Mouse (Mus musculus): Measurements from ENCODE around the gene Zbtb17. TPM values are rescaled to one million over a fixed set of nuclear protein-coding genes. Genes with fewer than 3 reads are reported as not detected.

Zbtb17 gene
- polyA plus RNA-seq, 1 experiment from 2014 or later = 30.6 TPM

DNA sequence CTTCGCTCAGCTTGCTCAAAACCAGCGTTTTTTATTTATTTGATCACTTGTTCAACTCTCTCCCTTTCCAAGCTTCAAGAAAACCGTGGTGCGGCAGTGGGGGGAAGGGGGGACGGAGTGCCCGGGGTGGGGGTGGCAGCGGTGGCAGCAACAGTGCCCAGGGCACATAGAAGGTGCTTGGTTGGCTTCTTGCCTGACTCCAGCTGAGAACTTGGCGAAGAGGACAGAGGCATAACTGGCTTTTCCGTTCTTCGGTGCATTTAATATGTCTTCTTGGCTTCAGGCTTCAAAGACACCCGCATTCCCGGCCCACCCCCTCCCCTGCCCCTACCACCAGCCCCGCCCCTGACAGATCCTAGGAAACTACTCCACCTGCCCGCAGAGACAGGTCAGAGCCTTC, 11.8 kb upstream of the Zbtb17 start:
- no peaks in the 10 kb centered on the region for H3K9me3 ChIP-seq (ENCODE audit: low read depth, low read length)
- DNase-seq (no peak), ATAC-seq (ENCODE audit: insufficient read depth) (no peak)
- H3K27ac ChIP-seq (ENCODE audit: low read depth) = no peak overlapping the region
- no peak for TF ChIP-seq CTCF (IDR thresholded peaks at IDR 0.05; ENCODE audit: low read depth)
- 0 out of 2 replicates have a peak, but pooled peaks cover under 1% of the 10 kb centered on the region for H3K4me1 ChIP-seq (ENCODE audit: insufficient read depth)
- no peaks in the 10 kb centered on the region for H3K27me3 ChIP-seq (ENCODE audit: insufficient read depth, low read length)
- WGBS = 43% methylated on average over 14 of the region's 14 CpGs
- H3K36me3 ChIP-seq (ENCODE audit: insufficient read depth) = no peaks in the 10 kb centered on the region
- H3K4me3 ChIP-seq (ENCODE audit: low read depth, low read length) = no peak overlapping the region
- H3K4me2 ChIP-seq = no peak overlapping the region
- no peak overlapping the region for H3K9ac ChIP-seq

DNA sequence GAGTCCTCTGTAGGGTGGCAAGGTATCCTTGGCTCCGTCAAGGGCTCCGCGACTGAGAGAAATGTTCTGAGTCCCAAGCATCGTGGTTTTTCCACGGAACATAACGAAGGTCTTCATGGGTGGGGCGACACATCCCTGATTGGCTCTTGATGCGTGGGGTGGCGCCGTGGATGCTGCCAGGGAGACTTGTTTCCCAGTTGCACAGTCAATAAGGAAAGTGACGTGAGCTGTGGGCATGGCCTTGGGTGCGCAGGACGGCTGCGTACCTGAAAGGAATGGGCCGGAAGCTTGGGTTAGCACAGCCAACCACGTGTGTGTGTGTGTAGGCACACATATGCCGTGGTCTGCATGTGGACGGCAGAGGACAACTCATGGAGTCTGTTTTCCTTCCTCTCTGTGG, 11.3 kb upstream of the Zbtb17 start:
- no peaks in the 10 kb centered on the region for H3K4me1 ChIP-seq (ENCODE audit: insufficient read depth)
- ATAC-seq (ENCODE audit: insufficient read depth) (no peak), DNase-seq (no peak)
- H3K9ac ChIP-seq = no peak overlapping the region
- H3K27me3 ChIP-seq (ENCODE audit: insufficient read depth, low read length) = no peaks in the 10 kb centered on the region
- H3K27ac ChIP-seq (ENCODE audit: low read depth) = no peak overlapping the region
- no peak overlapping the region for H3K4me3 ChIP-seq (ENCODE audit: low read depth, low read length)
- H3K9me3 ChIP-seq (ENCODE audit: low read depth, low read length) = no peaks in the 10 kb centered on the region
- 78% methylated on average over 18 of the region's 18 CpGs for WGBS
- H3K4me2 ChIP-seq = no peak overlapping the region
- no peaks in the 10 kb centered on the region for H3K36me3 ChIP-seq (ENCODE audit: insufficient read depth)
- TF ChIP-seq CTCF (IDR thresholded peaks at IDR 0.05; ENCODE audit: low read depth) = no peak

DNA sequence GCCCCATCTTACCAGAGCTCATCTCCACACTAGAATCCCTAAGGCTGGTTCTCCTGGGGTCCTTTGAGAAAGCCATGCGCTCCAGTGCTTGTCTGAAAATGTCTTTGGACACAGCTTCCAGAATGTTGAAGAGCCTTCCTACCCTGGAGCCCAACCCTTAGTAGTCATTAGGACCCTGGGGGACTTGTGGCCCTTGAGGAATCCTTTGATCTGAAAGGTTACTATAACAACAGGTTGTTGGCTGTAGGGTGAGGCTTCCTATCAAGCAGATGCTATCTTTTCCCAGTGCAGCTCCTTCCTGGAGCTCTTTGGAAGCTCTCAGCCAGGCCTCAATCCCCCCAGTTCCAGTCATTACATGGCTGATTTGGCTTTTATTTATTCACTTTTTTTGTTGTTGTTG, 8.5 kb upstream of the Zbtb17 start, which contains the start of gene Srarp:
Gene Srarp, minus strand, starts transcription at position 132 of the 400 bp plus-strand sequence.
- no peaks in the 10 kb centered on the region for H3K27me3 ChIP-seq (ENCODE audit: insufficient read depth, low read length)
- no peaks in the 10 kb centered on the region for H3K4me1 ChIP-seq (ENCODE audit: insufficient read depth)
- H3K9ac ChIP-seq = no peak within 1 kb of the TSS
- no peaks in the 10 kb centered on the region for H3K36me3 ChIP-seq (ENCODE audit: insufficient read depth)
- H3K9me3 ChIP-seq (ENCODE audit: low read depth, low read length) = no peaks in the 10 kb centered on the region
- ATAC-seq (ENCODE audit: insufficient read depth) (no peak), DNase-seq (no peak)
- 60% methylated on average over 1 of the region's 1 CpGs for WGBS
- H3K4me3 ChIP-seq (ENCODE audit: low read depth, low read length) = no peak within 1 kb of the TSS
- TF ChIP-seq CTCF (IDR thresholded peaks at IDR 0.05; ENCODE audit: low read depth) = no peak
- no peak within 1 kb of the TSS for H3K4me2 ChIP-seq
- H3K27ac ChIP-seq (ENCODE audit: low read depth) = no peak within 1 kb of the TSS

DNA sequence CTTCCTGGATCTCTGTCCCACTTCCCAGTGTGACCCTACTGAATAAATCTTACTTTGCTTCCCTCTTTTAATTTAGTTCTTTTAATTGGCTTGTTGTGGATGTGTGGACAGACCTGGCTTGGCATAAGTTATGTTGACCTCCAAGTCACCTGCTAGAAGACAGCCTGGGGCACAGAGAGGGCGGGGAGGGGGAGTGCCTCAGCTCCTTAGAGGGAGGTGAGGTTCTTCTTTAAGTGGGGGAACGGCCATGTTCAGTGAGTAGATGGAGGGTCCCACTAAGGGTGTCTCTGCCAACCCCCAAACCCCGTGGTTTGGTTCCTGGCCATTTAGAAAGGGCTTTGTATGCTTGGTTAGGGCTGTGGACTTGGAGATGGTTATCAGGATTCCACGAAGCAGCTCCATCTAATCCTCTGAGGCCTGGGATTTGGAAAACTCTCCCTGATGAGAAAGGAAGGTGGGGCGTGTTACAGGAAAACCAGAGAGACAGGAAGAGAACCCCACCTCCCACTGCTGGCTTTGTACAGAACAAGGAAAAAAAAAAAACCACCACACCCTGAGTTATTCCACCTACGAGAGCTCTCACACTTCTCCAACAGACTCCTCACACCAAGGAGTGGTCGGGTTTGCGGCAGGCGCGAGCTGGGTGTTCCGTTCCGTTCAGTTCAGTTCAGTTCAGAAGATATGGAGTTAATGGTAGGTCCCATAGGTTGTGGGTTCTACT, 5.2 kb upstream of the Zbtb17 start:
- ATAC-seq (ENCODE audit: insufficient read depth) (no peak), DNase-seq (no peak)
- WGBS = 78% methylated on average over 12 of the region's 12 CpGs
- no peak for TF ChIP-seq CTCF (IDR thresholded peaks at IDR 0.05; ENCODE audit: low read depth)
- Histone ChIP-seq H3K27me3 (ENCODE audit: insufficient read depth, low read length) (no peaks in the 10 kb centered on the region), H3K4me2 (no peak overlapping the region), H3K27ac (ENCODE audit: low read depth) (no peak overlapping the region), H3K4me1 (ENCODE audit: insufficient read depth) (no peaks in the 10 kb centered on the region), H3K9me3 (ENCODE audit: low read depth, low read length) (no peaks in the 10 kb centered on the region), H3K4me3 (ENCODE audit: low read depth, low read length) (no peak overlapping the region), H3K36me3 (ENCODE audit: insufficient read depth) (no peaks in the 10 kb centered on the region), H3K9ac (no peak overlapping the region)

DNA sequence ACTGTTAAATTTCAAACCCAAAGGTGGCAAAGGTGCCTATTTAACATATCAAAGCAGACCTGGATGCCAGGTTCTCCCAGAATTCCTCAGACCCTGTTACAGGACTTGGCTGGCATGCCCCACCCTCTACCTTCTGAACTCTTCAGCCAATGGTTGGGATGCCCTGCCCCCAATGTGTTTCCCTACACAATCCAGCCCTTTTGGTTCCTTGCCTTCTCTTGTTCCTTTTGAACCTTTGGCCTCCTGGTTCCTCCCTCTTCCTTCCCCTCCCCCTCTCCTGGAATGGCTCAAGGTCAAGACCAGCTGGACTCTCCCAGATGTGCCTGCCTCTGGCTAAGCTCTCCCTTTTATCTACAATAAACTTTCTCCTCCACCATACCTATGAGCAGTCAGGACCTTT, 3.6 kb upstream of the Zbtb17 start:
- no peaks in the 10 kb centered on the region for H3K9me3 ChIP-seq (ENCODE audit: low read depth, low read length)
- H3K9ac ChIP-seq = no peak overlapping the region
- no peak overlapping the region for H3K4me3 ChIP-seq (ENCODE audit: low read depth, low read length)
- TF ChIP-seq CTCF (IDR thresholded peaks at IDR 0.05; ENCODE audit: low read depth) = no peak
- DNase-seq = no peak
- no peaks in the 10 kb centered on the region for H3K4me1 ChIP-seq (ENCODE audit: insufficient read depth)
- no peak overlapping the region for H3K4me2 ChIP-seq
- no peaks in the 10 kb centered on the region for H3K27me3 ChIP-seq (ENCODE audit: insufficient read depth, low read length)
- no peak overlapping the region for H3K27ac ChIP-seq (ENCODE audit: low read depth)
- no peak for ATAC-seq (ENCODE audit: insufficient read depth)
- H3K36me3 ChIP-seq (ENCODE audit: insufficient read depth) = no peaks in the 10 kb centered on the region

DNA sequence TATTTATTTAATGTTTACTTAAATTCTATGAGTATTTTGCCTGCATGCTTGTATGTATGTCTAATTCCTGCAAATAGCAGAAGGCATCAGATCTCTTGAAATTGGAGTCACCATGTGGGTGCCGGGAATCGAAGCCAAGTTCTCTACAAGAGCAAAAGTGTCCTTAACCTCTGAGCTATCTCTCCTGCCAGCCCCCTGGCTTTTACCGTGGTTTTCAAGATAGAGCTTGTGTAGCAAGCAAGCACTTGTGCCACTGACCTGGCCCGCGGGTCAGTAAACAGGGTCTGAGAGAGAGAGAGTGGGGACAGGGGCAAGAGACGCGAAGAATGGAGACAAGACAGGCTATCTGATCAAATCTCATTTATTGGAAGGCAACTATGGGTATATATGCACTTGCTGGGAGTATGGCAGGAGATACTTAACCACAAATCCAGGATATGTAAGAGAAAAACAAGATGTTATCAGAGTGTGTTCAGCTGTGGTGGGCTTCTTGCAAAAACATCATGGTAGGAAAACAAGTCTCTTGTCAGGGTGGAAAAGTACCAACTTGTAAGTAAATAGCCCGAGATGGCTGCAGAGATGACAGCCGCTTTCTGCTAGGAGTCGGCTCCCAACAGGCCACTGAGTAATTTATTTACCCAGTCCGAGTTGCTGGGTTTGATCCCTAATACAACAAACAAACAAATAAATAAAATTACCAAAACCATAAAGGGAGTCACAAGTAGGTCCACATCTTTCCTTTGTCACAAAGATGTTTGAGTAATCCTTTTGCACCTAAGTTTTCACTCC, 619 bp upstream of the Zbtb17 start:
- peak overlapping the region; percentile 100 for H3K4me3 ChIP-seq (ENCODE audit: low read depth, low read length)
- no peak overlapping the region for H3K27ac ChIP-seq (ENCODE audit: low read depth)
- no peaks in the 10 kb centered on the region for H3K4me1 ChIP-seq (ENCODE audit: insufficient read depth)
- no peak for TF ChIP-seq CTCF (IDR thresholded peaks at IDR 0.05; ENCODE audit: low read depth)
- ATAC-seq (ENCODE audit: insufficient read depth) = no peak
- H3K9me3 ChIP-seq (ENCODE audit: low read depth, low read length) = no peaks in the 10 kb centered on the region
- H3K4me2 ChIP-seq = peak overlapping the region; percentile 84
- peak overlapping the region; percentile 93 for H3K9ac ChIP-seq
- H3K36me3 ChIP-seq (ENCODE audit: insufficient read depth) = peaks cover 19% of the 10 kb centered on the region
- WGBS = 36% methylated on average over 11 of the region's 11 CpGs
- no peak for DNase-seq
- no peaks in the 10 kb centered on the region for H3K27me3 ChIP-seq (ENCODE audit: insufficient read depth, low read length)

DNA sequence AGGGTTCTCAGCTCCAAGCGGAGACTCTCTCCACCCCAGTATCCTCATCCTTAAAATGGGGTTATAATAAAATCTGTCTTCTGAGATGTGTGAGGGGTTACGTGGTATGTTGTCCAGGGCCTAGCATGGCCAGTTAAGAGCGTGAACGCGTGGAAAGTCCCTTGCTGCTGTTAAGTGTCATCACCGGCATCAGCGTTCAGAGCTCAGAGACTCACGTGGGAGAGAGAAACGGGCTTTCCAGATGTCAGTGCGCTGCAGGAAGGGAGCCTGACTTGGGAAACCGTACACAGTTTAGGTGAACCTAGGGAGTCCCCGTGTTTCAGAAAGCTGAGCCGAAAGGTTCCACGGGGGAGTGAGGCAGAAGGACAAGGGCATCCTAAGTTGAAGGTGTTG, 870 bp downstream of the Zbtb17 start:
- H3K27ac ChIP-seq (ENCODE audit: low read depth) = no peak overlapping the region
- WGBS = 12% methylated on average over 14 of the region's 14 CpGs
- TF ChIP-seq CTCF (IDR thresholded peaks at IDR 0.05; ENCODE audit: low read depth) = no peak
- H3K9me3 ChIP-seq (ENCODE audit: low read depth, low read length) = no peaks in the 10 kb centered on the region
- no peak for DNase-seq
- H3K4me3 ChIP-seq (ENCODE audit: low read depth, low read length) = peak overlapping the region; percentile 100
- peak overlapping the region; percentile 84 for H3K4me2 ChIP-seq
- H3K36me3 ChIP-seq (ENCODE audit: insufficient read depth) = peaks cover 28% of the 10 kb centered on the region
- ATAC-seq (ENCODE audit: insufficient read depth) = no peak
- H3K9ac ChIP-seq = peak overlapping the region; percentile 93
- H3K4me1 ChIP-seq (ENCODE audit: insufficient read depth) = no peaks in the 10 kb centered on the region
- no peaks in the 10 kb centered on the region for H3K27me3 ChIP-seq (ENCODE audit: insufficient read depth, low read length)
